Mouse (Mus musculus) spleen, adult 2 months (tissue): ENCODE measurements around the gene Rab3gap2.
A peak's percentile ranks its signal among the peaks of the same experiment; 100 is the strongest.

Source experiments
- CTCF ChIP-seq: fragments of 200-500 bp; IDR thresholded peaks from 2 replicates; pipeline ENCODE4 v1.5.1; 2011; ENCODE audit warnings: mild to moderate bottlenecking, inconsistent platforms; ENCODE audit not compliant: insufficient read depth, insufficient read length, insufficient replicate concordance; ENCODE audit errors: extremely low read depth
- POLR2A ChIP-seq: fragments of 200-500 bp; IDR thresholded peaks from 2 replicates; pipeline ENCODE4 v1.6.1; 2011; ENCODE audit warnings: low read depth, low read length, inconsistent platforms

DNA sequence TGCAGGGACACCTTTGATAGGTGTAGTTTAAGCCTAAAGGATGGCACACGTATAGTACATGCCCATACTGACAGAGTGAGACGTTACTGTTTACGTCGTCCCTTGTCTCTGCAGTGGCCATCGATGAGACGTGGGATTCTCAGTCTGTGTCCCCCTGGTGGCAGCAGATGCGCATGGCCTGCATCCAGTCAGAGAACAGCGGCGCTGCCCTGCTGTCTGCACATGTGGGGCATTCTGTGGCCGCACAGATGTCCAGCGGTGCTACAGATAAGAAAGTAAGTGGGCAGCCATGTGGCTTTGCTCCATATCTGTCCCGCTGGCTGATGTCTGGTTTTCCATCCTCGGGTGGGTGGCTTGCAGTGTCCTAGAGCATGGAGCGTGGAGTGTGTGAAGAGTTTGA, 58.6 kb downstream of the Rab3gap2 start:
- TF ChIP-seq CTCF, result peak; percentile 28; the same call in 1 of the 2 replicates
- TF ChIP-seq POLR2A, result no peak
